Mouse (Mus musculus) olfactory bulb, adult 2 months (tissue): Measurements from ENCODE around the gene Mras.

Experiments
- CTCF ChIP-seq: fragments of 200-500 bp; IDR thresholded peaks from 2 replicates; pipeline ENCODE4 v1.5.1; 2012; ENCODE audit warnings: low read depth, mild to moderate bottlenecking, low read length, moderate library complexity; ENCODE audit not compliant: insufficient read depth
- POLR2A ChIP-seq: fragments of 200-500 bp; IDR thresholded peaks from 2 replicates; pipeline ENCODE4 v1.6.1; 2012; ENCODE audit warnings: mild to moderate bottlenecking, low read depth, low read length, moderate library complexity; ENCODE audit not compliant: insufficient read depth

DNA sequence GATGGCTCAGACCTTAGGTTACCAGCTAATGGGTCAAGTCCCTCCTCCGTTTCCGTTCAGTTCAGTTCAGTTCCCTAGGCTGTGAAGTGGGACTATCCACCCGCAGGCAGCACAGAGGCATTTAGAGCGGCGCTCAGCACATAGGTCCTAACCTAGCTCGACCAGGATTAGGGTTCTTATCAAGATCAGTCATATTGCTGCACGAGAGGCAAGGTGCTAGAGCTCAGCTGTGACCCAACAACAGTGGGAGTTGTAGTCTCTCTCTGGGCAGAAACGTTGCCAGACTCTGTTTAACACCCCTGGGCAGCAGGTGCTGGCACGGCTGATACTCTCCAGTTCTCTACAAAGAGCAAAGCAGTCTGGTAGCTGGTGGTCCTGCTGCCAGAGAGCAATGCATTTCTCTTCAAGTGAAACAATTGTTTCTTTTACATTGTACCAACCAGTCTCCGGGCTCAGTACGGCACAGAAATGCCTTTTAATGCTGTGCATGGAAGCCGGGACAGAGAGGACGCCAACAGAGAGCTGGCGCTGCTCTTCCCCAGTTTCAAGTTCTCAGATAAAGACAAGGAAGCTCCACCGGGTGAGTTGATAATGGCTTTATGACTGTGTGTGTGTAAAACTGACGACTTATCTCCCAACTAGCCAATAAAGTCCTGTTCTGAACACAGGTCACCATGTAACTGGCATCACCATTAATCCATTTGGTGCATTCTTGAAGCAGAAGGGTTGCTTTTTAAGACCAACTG, 33.3 kb upstream of the Mras start:
- TF ChIP-seq CTCF (no peak), POLR2A (no peak)
